Mouse (Mus musculus): ENCODE results near the gene Grpel1. TPM values are rescaled to one million over a fixed set of nuclear protein-coding genes. Genes with fewer than 3 reads are reported as not detected.

Grpel1 gene
- total RNA-seq, 2 experiments from 2014 or later = 58.3 to 61.5 TPM

DNA sequence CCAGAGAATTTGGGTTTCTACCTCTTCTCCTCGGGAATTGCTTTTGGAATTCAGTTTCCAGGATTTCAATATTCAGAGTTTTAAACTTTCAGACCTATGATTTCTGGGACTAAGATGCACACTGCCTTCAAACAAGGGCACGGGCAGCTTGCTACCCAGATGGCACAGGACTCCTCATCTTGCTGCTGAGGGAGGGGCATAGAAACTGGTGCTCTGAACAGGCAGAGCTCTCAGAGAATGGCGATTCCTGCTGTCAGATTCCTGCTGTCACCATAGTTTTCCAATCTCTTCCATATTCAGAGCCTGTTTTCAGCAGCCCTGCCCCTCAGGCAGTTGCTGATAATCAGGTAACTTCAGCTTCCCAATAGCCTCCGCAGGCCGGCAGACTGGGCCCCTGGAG, 50.8 kb downstream of the Grpel1 start:
- no peak for DNase-seq

DNA sequence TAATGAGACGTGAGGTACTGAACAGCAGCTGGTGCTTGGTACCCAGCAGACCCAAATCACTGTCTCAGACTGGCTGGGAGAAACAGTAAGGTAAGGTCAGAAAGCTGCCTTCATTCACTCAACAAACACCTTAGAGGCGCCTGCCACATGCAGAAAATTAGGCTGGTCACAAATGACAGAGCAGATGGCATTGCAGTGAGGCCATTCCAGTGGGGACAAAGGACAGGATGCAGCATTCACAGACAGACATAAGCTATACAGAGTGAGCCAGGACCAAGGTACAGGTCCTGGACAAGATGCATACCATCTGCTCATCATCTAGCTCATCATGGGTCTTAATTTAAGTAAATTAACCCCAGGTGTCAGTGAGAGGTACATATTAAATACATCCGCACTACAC, 52.8 kb downstream of the Grpel1 start:
- no peak for DNase-seq

DNA sequence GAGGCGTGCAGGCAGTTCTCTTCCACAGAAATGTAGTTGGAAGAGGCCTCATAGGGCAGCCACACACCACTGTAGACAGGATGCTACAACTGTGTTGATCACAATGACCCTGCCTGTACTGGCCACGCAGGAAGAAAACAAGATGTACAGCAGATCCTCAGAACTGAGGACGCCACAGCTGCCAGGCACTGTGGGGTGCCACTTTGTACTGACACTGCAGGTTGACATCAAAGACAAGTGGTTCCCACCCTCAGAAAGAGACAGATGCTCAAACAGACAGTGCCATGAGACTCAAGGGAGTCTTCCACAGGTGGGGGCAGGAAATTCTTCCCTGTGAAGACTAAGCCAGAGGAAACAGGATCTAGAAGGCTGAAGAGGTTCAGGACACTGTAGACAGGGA, 55.0 kb downstream of the Grpel1 start:
- DNase-seq = no peak

DNA sequence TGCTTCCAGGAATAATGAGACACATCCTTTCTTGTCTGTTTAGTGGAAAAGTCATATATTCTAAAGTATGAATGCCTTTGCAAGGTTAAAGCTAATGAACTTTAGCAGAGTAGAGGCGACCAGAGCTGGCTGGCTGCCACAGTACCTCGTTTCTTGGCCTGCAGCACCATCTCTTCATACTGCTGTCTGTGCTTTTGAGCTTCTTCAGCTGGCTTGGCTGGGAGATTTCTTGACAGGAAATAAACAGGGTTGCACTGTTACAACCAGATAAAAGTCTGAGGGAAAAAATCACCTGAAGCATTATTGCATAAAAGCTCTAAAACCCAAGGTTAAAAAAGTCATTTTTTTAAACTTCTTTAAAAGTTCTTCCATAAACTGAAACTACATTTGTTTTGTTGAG, 58.0 kb downstream of the Grpel1 start:
- peak; percentile 50 for DNase-seq

DNA sequence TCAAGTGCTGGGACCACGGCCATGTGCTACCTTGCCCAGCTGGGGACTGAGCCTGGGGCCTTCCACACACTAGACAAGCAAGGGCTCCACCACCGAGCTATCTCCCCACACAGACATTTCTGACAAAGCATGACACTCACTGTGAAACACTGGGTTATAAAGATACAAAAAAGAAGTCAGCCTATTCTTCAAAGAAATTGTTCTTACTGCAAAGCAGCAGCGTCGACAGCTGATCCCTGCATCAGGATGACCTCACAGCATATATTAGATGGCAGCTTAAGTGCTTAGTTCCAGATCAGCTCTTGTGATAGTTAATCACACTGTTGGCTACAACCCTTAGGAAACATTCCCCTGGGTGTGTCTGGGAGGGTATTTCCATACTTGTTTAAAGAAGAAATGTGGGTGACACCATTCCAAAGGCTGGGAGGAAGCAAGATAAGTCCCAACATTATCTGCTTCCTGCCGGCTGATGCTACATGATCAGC, 58.5 kb downstream of the Grpel1 start:
- no peak for DNase-seq

Other genes starting within 250 kb of the Grpel1 start
- 10 to 100 TPM; 18.1 TPM for gene Sorcs2, start 66.9 kb upstream of the Grpel1 start, total RNA-seq (2021)
- 10 to 100 TPM; 18.9 to 21.3 TPM for gene Tada2b, start 19.3 kb downstream of the Grpel1 start, total RNA-seq (2021)
- under 1 TPM; 0.19 to 0.23 TPM for gene Ccdc96, start 19.6 kb downstream of the Grpel1 start, total RNA-seq (2021)
- 10 to 100 TPM; 20.6 to 22.6 TPM for gene Tbc1d14, start 128.3 kb downstream of the Grpel1 start, total RNA-seq (2021)
- gene D5Ertd579e, start 231.0 kb downstream of the Grpel1 start, total RNA-seq (2021) = 100 to 1,000 TPM; 101 to 105 TPM